Mouse (Mus musculus) liver, adult 2 months (tissue): Measurements from ENCODE around the gene Cmip.

Experiments used
- CTCF ChIP-seq: fragments of 200-500 bp; IDR thresholded peaks from 2 replicates; pipeline ENCODE4 v1.5.1; 2011; ENCODE audit warnings: low read depth, low read length, control low read depth
- POLR2A ChIP-seq: fragments of 200-500 bp; IDR thresholded peaks from 2 replicates; pipeline ENCODE4 v1.6.1; 2011; ENCODE audit warnings: low read length, control low read depth; ENCODE audit not compliant: insufficient read depth; ENCODE audit errors: extremely low read depth

- TF ChIP-seq CTCF: no peak
- TF ChIP-seq POLR2A: no peak
These were observed 8.5 kb upstream of the Cmip start for GRCm38 (mm10) chr8:117248341-117248740.
